Mouse (Mus musculus) adrenal gland, adult (tissue): ENCODE results near the gene Acap2.
A peak's percentile ranks its signal among the peaks of the same experiment; 100 is the strongest.

ENCODE experiments used
- DNase-seq, 2 experiments: peaks; one replicate each; pipeline ENCODE4 v3.0.0; 2022 to 2023; ENCODE audit warnings: low spot score in 1 of 2; ENCODE audit not compliant: inconsistent age in 2 of 2

The Acap2 gene

GRCm38 (mm10) chr16:31081891-31082290 is 119.2 kb downstream of the Acap2 start:
- no peak for DNase-seq

GRCm38 (mm10) chr16:31081125-31081664 is 119.8 kb downstream of the Acap2 start, which contains the start of gene Xxylt1:
Gene Xxylt1 (minus strand): TSS chr16:31081432.
- peak; percentile 95 to 98 for DNase-seq

DNA sequence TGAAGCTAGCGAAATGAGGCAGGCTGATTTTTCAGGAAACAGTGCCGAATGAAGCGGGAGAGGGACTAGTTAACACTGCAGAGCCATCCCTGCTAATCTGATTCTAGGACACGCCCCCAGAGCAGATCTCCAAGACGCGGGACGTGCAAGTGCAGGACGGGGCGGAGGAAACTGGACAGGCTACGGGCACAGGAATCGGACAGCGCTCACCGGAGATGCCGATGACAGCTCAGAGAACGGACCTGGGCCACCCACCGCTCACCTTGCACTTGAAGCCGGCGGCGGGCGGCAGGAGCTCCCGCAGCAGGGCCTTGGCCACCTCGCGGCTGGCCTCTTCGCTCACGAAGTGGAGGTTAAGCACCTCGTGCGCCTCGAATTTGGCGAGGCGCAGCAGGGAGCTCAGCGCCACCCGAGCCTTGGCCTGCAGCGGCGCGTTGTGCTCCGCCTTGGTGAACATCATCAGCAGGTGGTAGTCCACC is 120.4 kb downstream of the Acap2 start:
- DNase-seq, result peak; percentile 82 to 92

DNA sequence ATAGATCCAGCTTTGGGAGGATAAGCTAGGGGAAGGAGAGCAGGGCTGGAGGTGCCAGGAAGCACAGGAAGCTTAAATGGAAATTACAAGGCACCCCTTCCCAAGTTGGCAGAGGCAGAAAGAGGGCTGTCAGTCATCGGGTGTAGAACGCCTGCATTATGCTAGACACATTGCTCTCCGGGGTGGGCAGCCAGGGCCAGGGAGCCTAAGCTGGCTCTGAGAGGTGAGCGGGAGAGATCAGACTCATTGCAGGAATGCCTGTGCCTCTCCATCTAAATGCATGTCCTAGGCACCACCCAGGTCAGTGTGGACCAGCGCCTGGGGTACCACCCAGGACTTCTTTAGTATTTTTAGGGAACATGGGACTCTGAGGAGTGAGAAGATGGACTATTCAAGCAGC is 123.6 kb downstream of the Acap2 start:
- DNase-seq, result no peak

- no peak for DNase-seq
These were observed 124.6 kb downstream of the Acap2 start for GRCm38 (mm10) chr16:31076436-31076835.

DNA sequence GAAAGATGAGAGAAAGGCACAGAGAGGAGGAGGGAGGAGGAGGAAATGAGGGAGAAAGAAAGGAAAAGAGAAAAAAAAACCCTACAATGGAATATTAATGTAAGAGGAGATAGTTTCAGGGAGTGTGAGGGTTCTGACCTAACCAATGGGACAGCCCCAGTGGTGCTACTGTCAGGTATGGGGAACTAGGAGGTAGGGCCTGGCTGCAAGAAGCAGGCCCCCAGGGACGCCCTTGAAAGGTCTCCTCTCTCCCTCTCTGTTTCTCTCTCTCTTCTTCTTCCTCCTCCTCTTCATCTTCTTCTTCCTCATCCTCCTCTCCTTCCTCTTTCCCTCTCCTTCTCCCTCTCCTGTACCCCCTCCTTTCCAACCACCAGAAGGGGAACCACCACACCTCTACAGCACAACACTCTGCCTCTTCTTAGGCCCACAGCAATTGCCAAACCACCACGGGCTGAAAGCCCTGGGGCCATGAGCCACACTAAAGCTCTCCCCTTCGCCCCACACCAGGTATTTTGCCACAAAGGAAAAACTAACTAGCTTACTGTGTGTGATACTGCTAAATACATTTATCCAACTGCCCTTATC is 126.6 kb downstream of the Acap2 start:
- no peak for DNase-seq

GRCm38 (mm10) chr16:31071731-31072130 is 129.3 kb downstream of the Acap2 start:
- no peak for DNase-seq

GRCm38 (mm10) chr16:31070358-31071133 is 130.5 kb downstream of the Acap2 start:
- DNase-seq, result peak; percentile 84 to 97

- no peak for DNase-seq
These were observed 131.6 kb downstream of the Acap2 start for GRCm38 (mm10) chr16:31069211-31070166.

DNA sequence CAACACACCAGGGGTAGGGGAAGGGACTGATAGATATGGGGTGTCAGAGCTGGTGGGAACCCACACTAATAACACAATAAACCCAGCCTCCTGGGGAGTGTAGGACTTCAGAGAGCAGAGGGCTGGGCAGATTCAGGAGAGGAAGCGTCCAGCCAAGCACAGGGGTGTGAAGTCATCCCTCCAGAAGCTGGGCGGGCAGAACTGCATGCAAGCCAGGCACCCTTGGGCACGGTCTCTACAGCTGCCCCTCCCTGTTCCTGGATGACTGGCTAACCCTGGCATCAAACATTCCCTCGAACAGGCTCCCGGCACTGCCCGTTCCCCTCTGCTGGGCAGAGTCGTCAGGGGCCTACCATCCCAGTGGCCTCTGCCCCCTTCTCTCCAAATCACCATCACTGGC is 132.8 kb downstream of the Acap2 start:
- no peak for DNase-seq

DNA sequence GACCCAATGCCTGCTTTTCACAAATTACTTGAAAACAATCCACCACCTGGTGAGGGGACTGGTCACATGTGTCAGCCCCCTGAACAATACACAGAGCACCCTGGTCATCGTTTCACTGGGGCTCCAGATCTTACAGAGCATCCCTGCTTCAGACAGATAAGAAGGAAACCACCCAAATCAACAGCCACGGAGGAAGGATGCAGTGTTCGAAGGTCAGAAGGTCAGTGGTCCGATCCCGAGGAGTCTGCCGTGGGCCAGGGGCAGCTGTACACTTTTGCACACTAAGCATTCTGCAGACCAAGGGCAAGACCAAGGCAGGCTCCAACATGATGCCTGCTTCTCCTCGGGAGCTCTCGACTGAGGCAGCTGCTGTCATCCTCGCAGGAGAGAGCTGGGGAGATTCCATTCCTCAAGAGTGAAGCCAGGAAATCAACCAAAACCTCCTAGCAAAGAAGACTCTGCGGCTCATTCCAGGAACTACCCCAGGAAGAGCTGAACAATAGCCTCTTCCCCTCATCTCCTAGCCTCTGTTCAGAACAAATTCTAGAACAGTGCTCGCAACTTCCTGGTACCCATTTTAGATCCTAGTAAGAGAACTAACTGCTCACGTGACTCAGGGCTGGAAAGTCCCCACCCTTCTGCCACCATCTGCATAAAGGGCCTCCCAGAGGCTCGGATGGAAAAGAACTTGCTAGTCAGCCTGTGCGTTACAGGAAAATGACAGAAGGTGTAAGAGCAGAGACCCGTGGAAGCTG is 134.5 kb downstream of the Acap2 start:
- peak in 1 of 2 experiments; percentile 63 for DNase-seq

- DNase-seq, result no peak
These were observed 136.3 kb downstream of the Acap2 start for GRCm38 (mm10) chr16:31064782-31065181.

- no peak for DNase-seq
These were observed 138.1 kb downstream of the Acap2 start for GRCm38 (mm10) chr16:31062918-31063317.

GRCm38 (mm10) chr16:31061246-31061880 is 139.7 kb downstream of the Acap2 start:
- DNase-seq, result no peak

DNA sequence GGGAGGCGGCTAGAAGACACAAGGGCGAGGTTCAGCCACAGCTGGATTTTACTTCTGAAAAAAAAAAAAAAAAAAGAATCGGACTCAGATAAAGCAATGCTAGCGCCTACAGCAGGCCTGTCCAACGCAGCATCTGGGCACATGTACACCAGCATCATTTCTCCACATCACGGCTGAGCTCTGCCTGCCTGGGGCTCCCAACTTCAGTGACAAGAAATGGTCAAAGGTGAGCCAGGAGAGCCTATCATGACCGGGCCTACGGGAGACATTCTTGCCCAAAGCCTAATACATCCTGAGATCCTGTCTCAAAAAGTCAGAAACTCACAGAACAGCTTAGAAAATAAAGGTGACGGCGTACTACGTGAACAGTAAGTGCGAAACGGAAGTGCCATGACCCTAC is 140.3 kb downstream of the Acap2 start:
- no peak for DNase-seq

DNA sequence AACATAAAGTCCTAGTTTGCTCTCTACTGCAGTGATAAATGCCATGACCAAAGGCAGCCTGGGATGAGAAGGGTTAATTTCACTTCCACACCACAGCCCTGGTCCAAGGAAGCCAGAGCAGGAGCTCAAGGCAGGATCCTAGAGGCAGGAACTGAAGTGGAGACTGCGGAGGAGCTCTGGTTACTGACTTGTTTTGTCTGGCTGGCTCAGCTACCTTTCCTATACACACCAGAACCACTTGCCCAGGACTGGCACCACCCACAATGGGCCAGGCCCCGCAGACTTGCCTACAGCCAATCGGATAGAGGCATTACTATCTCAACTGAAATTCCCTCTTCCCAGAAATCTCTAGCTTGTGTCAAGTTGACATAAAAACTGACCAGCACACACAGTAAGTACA is 140.8 kb downstream of the Acap2 start:
- no peak for DNase-seq

- no peak for DNase-seq
These were observed 141.3 kb downstream of the Acap2 start for GRCm38 (mm10) chr16:31059730-31060129.

GRCm38 (mm10) chr16:31052812-31053211 is 148.2 kb downstream of the Acap2 start:
- no peak for DNase-seq

DNA sequence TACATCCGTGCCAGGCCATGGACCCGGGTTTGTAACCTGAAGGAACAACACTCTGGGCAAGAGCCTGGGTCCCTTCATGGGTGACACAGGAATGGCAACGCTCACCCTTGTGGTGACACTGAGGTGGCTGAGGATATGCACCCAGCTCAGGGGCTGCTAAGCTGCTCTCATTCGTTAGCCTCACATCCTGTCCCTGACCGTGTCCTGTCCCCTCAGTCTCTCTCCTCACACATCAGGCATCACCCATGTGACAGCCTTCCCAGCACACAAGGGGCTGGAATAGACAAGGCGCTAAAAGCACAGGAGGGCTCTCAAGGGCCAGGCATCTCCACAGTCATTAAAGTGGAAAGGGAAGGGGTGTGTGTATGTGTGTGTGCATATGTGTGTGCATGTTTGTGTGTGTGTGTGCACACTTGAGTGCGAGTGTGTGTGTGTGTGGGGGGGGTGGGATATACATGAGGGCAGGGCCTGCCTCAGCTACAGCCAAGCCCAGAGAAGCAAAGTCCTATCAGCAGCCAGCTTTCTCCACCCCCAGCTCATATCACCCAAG is 148.8 kb downstream of the Acap2 start:
- DNase-seq, result no peak

DNA sequence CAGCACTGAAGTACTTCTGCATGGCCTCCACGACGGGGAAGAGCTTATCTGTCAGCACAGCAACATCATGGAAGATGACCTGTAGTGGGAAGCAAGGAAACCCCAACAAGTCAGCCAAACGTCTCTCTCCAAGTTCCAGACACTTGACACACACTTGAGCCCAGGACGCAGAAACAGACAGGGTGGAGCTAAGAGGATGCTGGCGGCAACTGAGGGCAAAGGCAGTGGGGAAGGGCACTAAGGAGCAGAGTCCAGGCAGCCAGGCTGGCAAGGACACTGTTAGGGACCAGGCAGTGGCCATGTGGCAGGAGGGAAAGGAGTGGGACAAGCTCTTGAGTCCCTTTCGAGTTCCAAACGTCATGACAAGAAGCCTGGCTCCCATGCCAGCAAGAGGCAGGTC is 150.3 kb downstream of the Acap2 start:
- no peak for DNase-seq
